Mouse (Mus musculus) ovary, postnatal 36 days (tissue): ENCODE measurements at regions not wholly inside any gene's neighbourhood (a gene's known extent, or its start where the extent isn't known, plus 50 kb on each side); places are given as distances from the start of the nearest gene placed in this dataset.

Source experiments
- DNase-seq: peaks from one replicate; pipeline ENCODE4 v3.0.0; 2022; ENCODE audit warnings: low spot score, mixed read lengths

DNA sequence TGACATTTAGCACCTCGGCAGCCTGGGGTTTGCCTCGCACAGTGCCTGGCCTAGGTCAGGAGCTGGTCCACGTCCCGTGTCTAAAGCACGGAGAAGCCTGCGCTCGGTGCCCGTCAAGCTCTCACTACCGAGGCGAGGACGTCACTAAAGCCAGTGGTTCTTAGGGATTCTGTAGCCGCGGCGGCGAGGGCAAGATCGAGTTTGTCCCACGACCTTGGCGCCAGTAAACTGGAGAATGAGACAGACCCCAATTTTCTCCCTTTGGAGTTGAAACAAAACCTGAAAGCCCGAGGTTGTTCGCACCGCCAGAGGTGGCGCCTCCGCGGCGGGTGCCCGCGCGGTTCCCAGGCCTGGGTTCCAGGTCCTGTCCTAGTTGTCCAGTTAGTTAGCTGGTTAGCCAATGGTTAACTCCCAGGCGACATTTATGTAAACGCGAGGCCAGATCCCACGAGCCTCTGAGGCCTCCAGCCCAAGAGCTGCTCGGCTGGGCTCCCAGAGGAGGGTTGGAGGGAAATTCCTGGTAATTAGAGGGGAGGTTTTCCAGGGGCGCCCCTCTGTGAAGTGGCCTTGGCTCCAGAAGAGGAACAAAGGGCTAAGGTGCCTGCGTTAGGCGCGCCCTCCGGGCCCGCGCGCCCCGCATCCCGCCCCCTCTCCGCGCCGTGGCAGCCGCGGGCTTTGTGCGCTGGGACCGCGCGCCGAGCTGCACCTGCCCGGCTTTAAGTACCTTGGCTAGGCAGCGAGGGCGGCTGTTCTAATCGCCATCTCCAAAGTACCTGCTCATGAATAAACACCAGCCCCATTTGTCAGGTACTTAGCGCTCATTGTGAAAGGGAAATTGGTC lies 74.0 kb downstream of the Rhcg start:
- no peak for DNase-seq

DNA sequence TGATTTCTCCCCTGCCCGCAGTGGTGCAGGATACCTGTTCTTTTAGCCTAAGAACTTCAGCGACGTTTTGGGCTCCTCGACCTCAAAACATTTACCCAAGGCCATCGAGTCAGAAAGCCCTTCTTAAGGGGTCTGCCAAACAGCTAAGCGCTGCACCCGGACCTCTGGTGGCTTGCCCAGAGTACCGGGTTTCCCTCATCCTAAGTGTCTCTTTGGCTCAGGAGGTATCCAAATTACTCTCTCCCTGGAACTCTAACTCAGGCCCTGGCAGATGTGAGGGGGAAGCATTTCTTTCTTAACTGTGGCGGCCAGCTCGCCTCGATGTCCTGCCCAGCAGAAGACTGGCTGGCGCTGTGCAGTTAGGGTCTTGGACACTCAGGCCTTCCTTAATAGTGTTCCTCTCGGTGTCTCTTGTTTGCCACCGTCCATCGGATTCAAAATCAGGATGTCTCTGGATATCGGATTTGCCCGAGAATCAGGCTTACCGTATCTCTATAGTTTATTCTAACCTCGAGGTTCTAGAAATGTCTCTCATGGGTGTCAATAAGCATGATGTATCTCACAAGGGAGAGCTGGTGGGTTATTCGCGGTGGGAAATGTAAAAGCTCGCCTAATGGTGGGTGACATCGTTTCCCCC lies 75.0 kb downstream of the Rhcg start:
- DNase-seq: no peak

DNA sequence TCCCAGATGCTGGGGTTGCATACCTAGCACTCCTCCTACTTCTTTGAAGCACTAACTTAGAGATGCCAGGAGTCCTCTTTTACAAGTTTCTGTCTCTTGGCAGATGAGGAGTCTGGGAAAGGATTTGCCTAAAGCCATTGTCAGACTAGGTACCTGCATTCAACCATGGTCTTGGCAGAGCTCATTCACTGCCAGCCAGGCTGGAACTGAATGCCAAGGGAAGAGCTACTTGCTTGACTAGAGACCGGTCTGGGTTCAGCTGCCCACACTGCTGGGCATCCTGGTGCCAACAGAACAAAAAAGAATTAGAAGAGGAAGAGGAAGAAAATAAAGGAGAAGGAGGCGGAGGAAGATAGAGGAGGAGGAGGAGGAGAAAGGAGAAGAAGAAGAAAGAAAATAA lies 74.1 kb upstream of the Polg start:
- DNase-seq: no peak

DNA sequence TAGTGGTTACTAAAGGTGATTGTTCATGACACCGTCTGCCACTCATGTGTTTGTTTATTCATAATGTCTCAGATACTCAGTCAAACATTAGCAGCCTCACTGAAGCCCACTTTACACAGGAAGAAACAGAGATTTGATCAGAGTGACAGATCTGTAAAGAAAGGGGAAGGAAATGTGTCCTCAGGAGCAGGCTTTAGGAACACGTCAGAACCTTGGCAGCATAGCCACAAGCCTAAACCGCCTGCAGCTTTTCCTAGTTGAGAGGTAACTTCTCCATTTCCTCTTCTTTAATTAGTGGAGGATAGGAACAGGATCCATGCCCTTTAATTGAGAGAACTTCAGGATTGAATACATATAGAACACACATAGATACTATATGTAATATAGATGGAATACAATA lies 73.3 kb upstream of the Polg start:
- DNase-seq: no peak

DNA sequence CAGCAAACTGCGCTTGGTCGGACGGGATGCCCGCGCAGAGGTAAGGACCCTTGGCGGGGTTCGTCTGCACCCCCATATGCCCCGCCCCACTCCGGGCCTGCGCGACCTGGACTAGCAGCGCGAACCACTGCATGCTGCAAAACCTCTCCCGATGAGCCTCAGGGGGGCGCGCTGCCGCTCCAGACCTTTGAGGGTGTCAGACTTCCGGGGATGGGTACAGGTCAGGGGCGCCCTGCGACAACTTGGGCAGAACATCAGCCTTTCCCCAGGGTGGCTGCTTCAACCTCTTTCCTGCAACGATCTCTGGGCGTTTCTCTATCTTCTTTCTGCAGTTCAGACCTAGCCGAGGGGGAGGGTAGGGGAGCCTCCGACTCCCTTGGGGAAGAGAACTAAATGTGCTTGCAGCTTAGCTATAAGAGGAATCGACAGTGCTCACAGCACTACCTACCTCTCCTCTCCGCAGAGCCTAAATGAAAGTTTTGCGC lies 70.0 kb upstream of the Polg start:
- no peak for DNase-seq

DNA sequence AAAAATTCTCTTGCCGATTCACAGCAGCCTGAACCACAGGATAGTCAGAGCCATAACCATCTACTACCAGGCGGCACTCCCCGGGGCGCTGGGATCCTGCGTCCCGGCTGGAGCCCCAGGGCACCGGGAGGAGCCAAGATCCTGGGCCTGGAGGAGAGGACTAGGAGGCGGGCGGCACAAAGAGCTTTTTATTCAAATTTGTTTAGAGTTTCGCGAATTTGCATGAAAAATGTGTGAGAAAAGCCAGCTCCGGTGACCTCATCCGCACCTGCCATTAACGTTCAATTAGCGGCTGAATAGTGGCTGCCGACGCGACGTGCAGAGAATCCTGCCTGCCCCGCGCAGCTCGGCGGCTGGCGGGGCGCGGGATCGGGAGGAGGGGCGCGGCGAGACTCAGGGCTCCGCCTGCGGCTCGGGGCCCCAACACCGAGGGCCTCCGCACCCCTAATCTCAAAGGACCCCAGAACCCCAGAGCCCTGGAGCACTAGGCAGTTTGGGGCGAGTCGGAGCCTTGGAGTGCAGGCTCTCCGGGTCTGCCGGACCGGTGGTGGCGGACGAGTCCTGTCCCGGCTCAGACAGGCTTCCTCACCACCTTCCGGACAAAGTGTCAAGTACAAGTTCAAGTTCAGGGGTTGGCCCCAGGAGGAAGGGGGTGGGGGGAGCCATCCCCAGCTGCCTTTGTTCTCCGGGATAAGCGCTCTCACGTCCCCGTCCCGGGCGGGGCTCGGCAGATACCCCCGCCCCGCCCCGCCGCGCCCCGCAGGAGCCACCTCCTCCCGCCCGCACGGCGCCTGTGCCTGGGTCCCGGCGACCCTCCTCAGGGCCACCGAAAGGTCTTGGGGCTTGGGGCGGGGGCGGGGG lies 69.3 kb upstream of the Polg start:
- DNase-seq: peak; percentile 15

DNA sequence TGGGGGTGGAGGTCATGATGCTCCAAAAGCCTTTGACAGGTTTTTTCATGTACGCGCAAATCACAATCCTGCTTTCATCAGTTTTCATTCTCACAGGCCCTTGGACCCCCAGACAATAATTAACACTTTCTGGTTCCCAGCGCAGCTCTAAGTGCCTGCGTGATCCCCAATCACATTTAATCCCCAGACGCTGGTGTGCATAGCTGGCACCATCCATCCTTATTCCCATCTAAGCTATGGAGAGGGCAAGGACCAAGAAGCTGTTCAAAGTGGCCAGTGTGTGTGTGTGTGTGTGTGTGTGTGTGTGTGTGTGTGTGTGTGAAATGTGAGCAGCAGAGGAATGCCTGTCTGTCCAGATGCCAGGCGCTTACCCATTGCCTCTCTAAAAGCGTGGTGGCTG lies 68.7 kb upstream of the Polg start:
- no peak for DNase-seq

DNA sequence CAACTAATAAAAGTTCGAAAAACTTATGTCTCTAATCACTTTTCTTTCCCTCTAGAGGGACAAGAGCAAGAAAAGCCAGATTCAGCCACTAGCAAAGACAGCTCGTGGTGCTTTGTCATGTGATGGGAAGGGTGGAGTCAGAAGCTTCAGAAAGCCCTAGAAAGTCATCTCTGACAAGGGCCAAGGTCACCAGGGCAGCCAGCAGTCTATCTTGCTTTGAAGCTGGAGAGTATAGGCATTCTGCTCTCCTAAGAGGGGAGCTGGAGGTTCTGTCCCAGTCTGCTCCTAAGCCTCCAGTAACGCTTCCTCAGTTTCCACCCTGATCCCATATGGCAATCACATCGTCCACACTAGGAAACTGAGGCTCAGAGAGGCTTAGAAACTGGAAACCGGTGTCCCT lies 68.2 kb upstream of the Polg start:
- no peak for DNase-seq

DNA sequence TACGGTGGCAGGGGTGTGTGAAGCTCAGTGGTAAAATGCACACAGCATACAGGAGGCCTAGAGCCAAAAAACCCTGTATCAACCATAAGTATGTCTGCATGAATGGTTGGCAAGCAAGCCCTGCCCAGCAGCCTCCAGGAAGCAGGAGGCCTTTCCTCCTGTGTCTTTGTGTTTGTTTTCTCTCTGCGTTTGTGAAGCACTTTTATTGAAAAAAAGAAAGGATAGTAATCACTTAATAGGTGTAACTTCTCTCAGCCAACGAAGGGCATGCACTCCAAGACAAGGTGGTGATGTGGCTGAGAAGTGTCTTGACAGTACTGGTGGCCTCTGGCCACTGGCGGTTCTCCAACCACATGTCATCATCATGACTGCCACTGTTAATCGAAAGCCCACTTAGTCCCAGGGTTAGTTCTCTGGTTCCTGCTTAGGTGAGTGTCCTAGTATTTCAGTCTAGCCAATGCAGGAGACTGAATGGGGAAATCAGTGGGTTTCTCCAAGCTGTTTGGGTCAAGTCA lies 66.5 kb upstream of the Polg start:
- no peak for DNase-seq

DNA sequence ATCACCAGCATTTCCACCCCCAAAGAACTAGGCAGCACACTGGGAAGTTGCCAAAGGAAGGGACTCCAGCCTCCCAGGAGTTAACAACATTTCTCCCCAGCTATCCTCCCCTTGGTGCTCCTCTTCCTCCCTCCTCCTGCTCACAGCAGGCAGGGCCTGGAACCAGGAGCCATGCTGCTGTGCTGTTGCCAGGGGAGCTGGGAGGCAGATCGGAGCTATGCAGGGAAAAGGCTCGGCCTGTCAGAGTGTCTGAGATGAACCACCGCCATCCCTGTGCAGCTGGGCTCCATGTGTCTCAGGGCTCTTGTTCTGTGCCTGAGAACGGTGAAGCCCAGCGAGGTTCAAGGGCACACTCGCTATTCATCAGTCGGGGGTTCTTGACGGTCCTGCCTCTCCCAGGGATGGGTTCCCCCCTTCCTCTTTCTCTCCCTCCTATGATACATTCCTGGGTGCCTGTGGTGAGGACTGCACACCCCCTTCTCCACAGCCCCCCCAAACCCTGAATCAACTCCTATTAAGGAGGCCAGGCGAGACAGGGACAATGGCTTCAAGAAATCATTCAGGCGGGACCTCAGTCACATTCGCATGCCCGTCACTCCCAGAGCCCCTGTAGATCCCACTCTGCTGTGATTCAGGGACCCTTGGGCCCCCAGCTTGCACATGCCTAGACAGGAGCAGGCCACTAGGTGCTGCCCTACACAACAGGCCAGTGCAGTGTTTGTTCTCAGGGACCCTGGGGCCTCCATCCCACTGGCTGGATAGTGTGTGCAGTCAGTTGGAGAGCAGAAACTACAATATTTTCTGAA lies 65.6 kb upstream of the Polg start:
- no peak for DNase-seq

DNA sequence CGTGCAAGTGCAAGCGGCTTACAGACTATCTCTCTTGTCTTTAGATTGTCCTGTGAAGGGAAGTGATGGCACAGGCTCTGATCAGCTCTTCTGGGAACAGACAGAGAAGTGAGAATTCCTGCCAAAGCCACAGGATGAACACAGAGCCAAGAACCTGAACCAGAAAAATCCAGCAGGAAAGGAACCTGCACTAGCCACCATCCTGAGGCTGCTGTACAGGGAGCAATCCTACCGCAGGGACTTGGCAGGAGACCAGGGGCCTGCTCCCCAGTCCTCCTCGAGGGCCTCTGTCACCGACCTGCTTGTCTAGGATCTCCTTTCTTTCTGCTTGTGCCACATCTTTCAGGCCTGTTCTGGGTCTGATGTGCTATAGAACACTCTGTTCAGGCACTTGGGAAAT lies 65.0 kb upstream of the Polg start:
- DNase-seq: no peak

DNA sequence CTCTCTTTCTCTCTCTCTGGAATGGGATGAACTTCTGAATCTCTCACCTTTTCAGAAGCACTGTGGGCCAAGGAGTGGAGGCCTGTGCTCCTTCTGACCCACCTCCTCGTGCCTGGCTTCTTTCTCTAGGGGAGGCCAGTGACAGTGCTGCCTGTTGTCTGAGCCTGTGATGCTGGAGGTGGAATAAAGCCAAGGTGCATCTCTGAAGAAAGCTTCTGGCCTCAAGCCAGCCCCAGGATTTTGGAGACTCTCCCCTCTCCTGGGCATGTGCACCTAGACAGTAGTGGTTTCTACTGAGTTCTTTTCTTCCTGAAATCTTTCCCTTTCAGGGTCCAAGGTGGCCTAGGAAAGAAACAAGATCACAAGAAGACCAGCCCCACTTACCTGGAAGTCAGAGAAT lies 63.3 kb upstream of the Polg start:
- DNase-seq: no peak

DNA sequence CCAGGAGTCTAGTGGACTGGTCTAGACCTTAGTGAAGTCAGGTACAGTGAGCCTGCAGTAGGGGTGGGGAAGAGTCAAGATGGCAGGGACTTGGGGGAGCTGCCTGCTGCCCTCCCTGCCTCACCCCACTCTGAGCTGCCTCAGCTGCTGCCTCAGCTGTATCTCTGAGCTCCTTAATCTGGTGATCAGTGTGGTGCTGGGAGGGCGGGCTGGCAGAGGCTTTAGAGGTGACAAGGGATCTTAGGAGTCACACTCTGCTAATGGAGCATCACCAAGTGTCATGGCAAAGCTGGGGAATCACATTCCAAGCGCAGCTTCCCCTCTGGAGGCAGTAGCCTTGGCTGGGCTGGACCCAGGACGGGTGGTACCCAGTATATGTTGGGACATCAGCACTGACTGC lies 61.8 kb upstream of the Polg start:
- DNase-seq: no peak

DNA sequence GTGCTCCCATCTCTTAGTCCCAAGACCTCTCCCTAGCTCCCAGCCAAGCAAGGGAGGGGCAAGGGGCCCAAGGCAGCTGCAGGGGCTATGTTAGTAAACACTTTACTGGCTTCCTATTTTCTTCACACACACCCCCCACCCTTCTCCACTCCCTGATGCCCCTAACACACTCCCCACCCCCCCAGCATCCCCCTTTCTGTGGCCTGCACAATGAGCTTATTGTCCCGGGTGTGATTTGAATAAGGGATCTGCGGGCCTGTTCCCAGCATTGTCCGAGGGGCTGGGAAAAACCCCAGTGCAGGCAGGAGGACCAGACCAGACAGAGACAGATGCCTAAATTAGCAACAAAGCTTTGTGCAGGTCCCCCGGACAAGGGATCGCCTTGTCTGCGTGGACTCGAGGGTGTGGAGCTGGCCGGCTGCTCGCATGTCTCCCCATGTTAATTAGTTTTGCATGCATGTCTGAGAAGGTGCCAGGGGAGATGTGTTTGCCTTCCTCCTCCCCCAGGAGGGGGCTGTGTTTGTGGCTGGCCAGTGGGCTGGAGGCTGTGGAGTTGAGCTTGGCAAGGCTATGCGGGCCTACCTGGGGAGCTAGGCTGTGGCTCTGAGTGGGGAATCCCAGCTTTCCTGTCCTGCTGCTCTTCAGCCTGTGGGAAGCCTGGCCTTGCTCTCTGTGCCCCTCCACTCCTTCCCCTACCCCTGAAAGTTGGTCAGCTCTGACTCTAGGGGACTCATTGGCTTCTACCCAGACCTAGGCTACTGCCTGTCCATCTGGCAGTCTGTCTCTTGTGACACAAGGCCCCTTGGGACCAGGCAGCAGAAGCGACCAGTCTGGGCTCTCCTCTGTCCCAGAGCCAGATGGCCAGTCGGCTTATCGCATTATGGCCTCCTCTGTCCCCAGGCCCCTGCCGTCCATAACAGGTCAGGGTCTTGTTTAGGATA lies 59.8 kb upstream of the Polg start:
- DNase-seq: no peak

DNA sequence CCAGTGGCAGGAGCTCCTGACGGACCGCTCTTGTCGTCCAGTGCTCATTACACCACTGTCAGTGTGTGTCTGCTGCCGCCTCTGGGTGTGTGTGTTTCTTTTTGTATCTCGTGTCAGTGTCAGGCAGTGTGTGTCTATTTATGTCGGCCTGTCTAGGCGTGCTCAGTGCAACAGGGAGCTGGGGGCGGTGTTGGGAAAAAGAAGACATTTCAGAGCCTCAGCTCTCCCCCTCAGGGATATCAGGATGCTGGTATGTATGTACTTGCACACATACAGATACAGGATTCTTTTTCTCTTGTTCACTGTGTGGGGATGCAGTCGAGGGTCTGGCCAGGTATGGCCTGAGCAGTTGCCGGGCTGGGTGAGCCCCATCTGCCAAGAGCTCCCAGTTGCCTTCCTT lies 58.8 kb upstream of the Polg start:
- no peak for DNase-seq

DNA sequence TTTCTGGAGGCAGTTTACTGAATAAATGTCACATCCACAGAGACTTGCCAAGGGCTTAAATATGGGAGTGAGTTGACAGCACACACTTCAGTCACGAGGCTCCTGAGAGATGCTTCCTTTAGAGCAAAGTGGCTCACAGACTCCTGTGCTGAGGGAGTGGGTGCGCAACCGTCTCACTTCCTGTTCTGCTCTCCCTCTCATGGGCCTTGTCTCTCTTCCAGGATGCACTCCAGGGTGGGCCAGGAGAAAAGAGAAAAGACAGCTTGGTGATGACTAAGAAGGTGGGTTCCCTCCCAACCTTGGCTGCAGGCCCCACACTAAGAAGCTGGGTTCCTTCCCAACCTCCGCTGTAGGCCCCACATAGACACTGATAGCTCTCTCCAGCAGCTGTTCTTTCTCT lies 57.5 kb upstream of the Polg start:
- DNase-seq: no peak

DNA sequence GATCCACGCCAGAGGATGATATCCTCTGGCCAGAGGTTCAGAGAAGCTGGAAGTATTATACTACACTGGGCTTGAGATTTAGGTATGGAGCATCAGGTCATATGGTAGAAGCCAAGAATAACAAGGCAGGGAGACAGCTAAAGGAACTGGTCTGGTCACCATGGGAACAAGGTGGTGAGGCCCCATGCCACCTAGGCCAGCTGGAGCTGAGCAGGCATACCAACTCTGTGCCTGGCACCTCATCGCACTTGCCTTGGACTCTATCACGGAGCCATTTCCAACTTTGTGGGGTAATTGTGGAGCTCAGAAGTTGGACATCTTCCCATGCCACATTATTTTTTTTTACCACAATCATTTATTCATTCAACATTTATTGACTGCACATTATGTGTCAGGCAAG lies 55.9 kb upstream of the Polg start:
- DNase-seq: no peak

DNA sequence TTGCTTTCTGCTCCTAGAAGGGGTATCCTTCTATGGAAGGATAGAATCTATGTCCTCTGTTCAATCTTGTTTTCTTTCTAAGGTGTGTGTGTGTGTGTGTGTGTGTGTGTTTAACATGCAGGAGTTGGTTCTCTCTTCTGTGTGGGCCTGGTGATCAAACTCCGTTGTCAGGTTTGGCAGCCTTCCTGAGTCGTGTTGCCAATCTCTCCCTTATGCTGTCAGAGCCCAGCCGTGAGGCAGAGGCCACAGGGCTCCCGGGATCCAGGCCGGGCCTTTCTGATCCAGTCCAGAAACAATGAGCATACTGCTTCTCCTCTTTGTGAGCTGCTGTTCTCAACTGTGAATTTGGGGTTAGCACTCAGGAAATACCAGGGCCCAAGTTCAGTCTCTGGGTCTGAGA lies 55.1 kb upstream of the Polg start:
- no peak for DNase-seq

DNA sequence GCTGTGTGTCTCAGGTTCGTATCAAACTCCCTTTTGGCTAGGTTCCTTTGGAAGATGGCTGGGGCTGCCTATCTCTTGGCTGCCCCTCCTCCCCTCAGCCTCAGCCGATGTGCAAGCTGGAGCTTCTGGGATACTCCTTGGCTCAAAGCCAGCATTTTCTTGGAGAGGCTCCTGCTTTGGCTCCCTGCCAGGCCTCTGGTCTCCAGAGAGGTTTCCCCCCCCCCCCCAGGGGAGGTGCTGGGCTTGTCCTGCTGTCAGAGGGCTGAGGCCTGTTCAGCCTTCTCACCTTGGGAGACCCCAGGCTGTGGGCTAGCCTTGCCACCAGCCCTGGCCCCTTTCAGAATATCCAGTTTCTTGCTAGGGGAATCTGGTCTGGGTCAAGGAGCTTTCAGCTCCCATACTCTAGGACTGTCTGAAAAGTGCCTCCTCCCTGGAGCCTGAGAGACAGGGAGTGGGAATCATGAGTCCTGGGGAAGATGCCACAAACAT lies 54.1 kb upstream of the Polg start:
- peak; percentile 47 for DNase-seq

DNA sequence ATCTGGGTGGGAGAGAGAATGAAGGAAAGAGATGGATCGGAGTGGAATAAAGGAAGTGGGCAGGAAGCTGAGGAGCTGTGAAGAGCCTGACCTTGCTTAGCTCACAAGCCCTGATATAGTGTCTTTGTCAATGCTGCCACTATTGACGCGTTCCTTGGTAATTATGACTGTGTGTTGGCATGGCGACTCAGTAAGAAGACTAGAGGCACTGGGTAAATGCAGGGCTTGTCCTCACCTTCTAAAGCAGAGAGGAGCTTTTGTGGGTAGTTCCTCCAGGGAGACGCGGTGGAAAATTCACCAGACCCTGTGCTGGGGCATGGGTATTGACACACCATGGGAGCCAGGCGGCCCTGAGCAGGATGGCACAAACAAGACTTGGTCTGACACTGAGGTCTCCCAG lies 52.8 kb upstream of the Polg start:
- DNase-seq: no peak
